ENCODE assay signal across 28 mouse cellular contexts in genomic region chr3:28496806-28497502, GRCm38 (mm10).
DNase-seq lines count a peak whose midpoint lies in the region; ATAC-seq and TF ChIP-seq lines count a peak whose summit lies in the region.
"Had no signal": no experiment of that assay in that cellular context is flagged by ENCODE, and none has a peak within 500 bp of the region (broad histone marks: within the 10 kb centered on the region; RNA-seq: fewer than 3 reads in every experiment).

No protein-coding gene starts in this region.

- H3K27ac ChIP-seq in forebrain, embryonic 13.5 days, result peak overlapping the region; percentile 22; the same call in 1 of the 2 replicates
- no peak overlapping the region for H3K27ac ChIP-seq in forebrain, embryonic 12.5 days
- H3K27ac ChIP-seq in hindbrain, embryonic 14.5 days, result 0 out of 2 replicates have a peak overlapping the region, but pooled peaks have one; percentile 17
- H3K27ac ChIP-seq in hindbrain, embryonic 10.5 days, result no peak overlapping the region
- no peak overlapping the region for H3K27ac ChIP-seq in forebrain, postnatal 0 days (ENCODE audit: low read depth, low read length)
- H3K27ac ChIP-seq: embryonic facial prominence, embryonic 12.5 days; heart, adult 2 months; liver, embryonic 13.5 days; neural tube, embryonic 12.5 days had no signal

- no peaks in the 10 kb centered on the region for H3K9me3 ChIP-seq in forebrain, embryonic 13.5 days (replicated peaks)
- H3K9me3 ChIP-seq in forebrain, embryonic 12.5 days, result no peaks in the 10 kb centered on the region
- H3K9me3 ChIP-seq in hindbrain, embryonic 14.5 days (ENCODE audit: control insufficient read depth, low read length), result no peaks in the 10 kb centered on the region
- H3K9me3 ChIP-seq in hindbrain, embryonic 10.5 days, result no peaks in the 10 kb centered on the region
- H3K9me3 ChIP-seq in forebrain, postnatal 0 days (ENCODE audit: low read length), result no peaks in the 10 kb centered on the region
- H3K9me3 ChIP-seq: embryonic facial prominence, embryonic 12.5 days; heart, embryonic 12.5 days; liver, embryonic 13.5 days; neural tube, embryonic 12.5 days had no signal

- no peak for TF ChIP-seq CTCF in forebrain, postnatal 0 days (IDR thresholded peaks at IDR 0.05; ENCODE audit: low read depth)
- TF ChIP-seq CTCF in lung, adult 2 months (IDR thresholded peaks at IDR 0.05; ENCODE audit: insufficient read depth, low read length), result no peak

- peak; percentile 33 for ATAC-seq in forebrain, embryonic 13.5 days
- ATAC-seq in forebrain, embryonic 12.5 days (ENCODE audit: low FRiP score), result no peak; the same call in 1 of the 2 replicates
- no peak for ATAC-seq in hindbrain, embryonic 14.5 days (ENCODE audit: low FRiP score)
- ATAC-seq in forebrain, postnatal 0 days, result peak; percentile 50
- ATAC-seq: intestine, postnatal 0 days had no signal

- peaks cover 19% of the 10 kb centered on the region; the same call in 1 of the 2 replicates for H3K4me1 ChIP-seq in forebrain, embryonic 13.5 days
- peaks cover 6% of the 10 kb centered on the region for H3K4me1 ChIP-seq in forebrain, embryonic 12.5 days
- no peaks in the 10 kb centered on the region for H3K4me1 ChIP-seq in hindbrain, embryonic 14.5 days (replicated peaks; ENCODE audit: control insufficient read depth, insufficient read depth, low read length)
- no peaks in the 10 kb centered on the region for H3K4me1 ChIP-seq in hindbrain, embryonic 10.5 days (replicated peaks)
- H3K4me1 ChIP-seq in forebrain, postnatal 0 days (ENCODE audit: insufficient read depth), result no peaks in the 10 kb centered on the region; the same call in 1 of the 2 replicates
- no peaks in the 10 kb centered on the region for H3K4me1 ChIP-seq in lung, adult 2 months (ENCODE audit: control insufficient read depth, insufficient read depth, low read length)
- H3K4me1 ChIP-seq: embryonic facial prominence, embryonic 12.5 days; heart, embryonic 12.5 days; liver, embryonic 13.5 days; neural tube, embryonic 12.5 days had no signal

- no peaks in the 10 kb centered on the region for H3K36me3 ChIP-seq in forebrain, embryonic 13.5 days (ENCODE audit: poor library complexity, severe bottlenecking)
- no peaks in the 10 kb centered on the region for H3K36me3 ChIP-seq in forebrain, embryonic 12.5 days (replicated peaks)
- no peaks in the 10 kb centered on the region for H3K36me3 ChIP-seq in hindbrain, embryonic 14.5 days (replicated peaks; ENCODE audit: control insufficient read depth, insufficient read depth)
- H3K36me3 ChIP-seq in hindbrain, embryonic 10.5 days, result no peaks in the 10 kb centered on the region
- H3K36me3 ChIP-seq in forebrain, postnatal 0 days (ENCODE audit: insufficient read depth), result no peaks in the 10 kb centered on the region
- H3K36me3 ChIP-seq: embryonic facial prominence, embryonic 12.5 days; heart, embryonic 12.5 days; liver, embryonic 13.5 days; neural tube, embryonic 12.5 days had no signal

- no peak overlapping the region for H3K4me3 ChIP-seq in forebrain, embryonic 13.5 days
- H3K4me3 ChIP-seq in forebrain, embryonic 12.5 days (replicated peaks), result no peak overlapping the region
- no peak overlapping the region for H3K4me3 ChIP-seq in hindbrain, embryonic 14.5 days (replicated peaks; ENCODE audit: low read length)
- no peak overlapping the region for H3K4me3 ChIP-seq in hindbrain, embryonic 10.5 days
- H3K4me3 ChIP-seq in forebrain, postnatal 0 days (ENCODE audit: low read depth, low read length), result no peak overlapping the region
- no peak overlapping the region for H3K4me3 ChIP-seq in lung, adult 2 months (replicated peaks; ENCODE audit: extremely low read depth, low read depth, low read length)
- H3K4me3 ChIP-seq: embryonic facial prominence, embryonic 12.5 days; heart, adult 2 months; heart, embryonic 12.5 days; liver, embryonic 13.5 days; myocyte; neural tube, embryonic 12.5 days had no signal

- 12% methylated on average over 3 of the region's 3 CpGs for WGBS in forebrain, embryonic 13.5 days
- WGBS in forebrain, embryonic 12.5 days, result 28% methylated on average over 3 of the region's 3 CpGs
- 56% methylated on average over 3 of the region's 3 CpGs for WGBS in hindbrain, embryonic 14.5 days
- WGBS in hindbrain, embryonic 10.5 days, result 81% methylated on average over 3 of the region's 3 CpGs
- WGBS in forebrain, postnatal 0 days, result 13% methylated on average over 3 of the region's 3 CpGs
- 77% methylated on average over 3 of the region's 3 CpGs for WGBS in lung, adult 2 months

- no peak overlapping the region for H3K4me2 ChIP-seq in forebrain, embryonic 13.5 days
- no peak overlapping the region for H3K4me2 ChIP-seq in forebrain, embryonic 12.5 days
- no peak overlapping the region for H3K4me2 ChIP-seq in hindbrain, embryonic 14.5 days (replicated peaks)
- no peak overlapping the region for H3K4me2 ChIP-seq in forebrain, postnatal 0 days (ENCODE audit: low read depth)
- H3K4me2 ChIP-seq: embryonic facial prominence, embryonic 12.5 days; heart, embryonic 12.5 days; liver, embryonic 13.5 days; midbrain, embryonic 11.5 days; neural tube, embryonic 12.5 days had no signal

- DNase-seq in hindbrain, embryonic 14.5 days (ENCODE audit: low spot score), result no peak
- no peak for DNase-seq in hindbrain, embryonic 10.5 days (ENCODE audit: low spot score)
- DNase-seq in Muller cell, postnatal 12 days (ENCODE audit: inconsistent ontology term), result peak; percentile 89
- DNase-seq in forebrain, postnatal 0 days, result peak; percentile 39
- no peak for DNase-seq in lung, adult 2 months
- DNase-seq in lung, postnatal 14 days, result no peak
- DNase-seq: adrenal gland, adult 8-10 months; cerebellum, adult 11-12 months; cerebellum, adult 9-11 months; embryo, embryonic 11 days; gastrocnemius, postnatal 25 days; heart, adult 2 months; heart, postnatal 4 days; kidney, adult 9 months; kidney, postnatal 10 days; left cerebral cortex, postnatal 4 days; liver, embryonic 13.5 days; lung, adult 18-20 months; lung, postnatal 10 days had no signal

- H3K27me3 ChIP-seq in forebrain, embryonic 13.5 days, result no peaks in the 10 kb centered on the region
- H3K27me3 ChIP-seq in forebrain, embryonic 12.5 days, result no peaks in the 10 kb centered on the region
- H3K27me3 ChIP-seq in hindbrain, embryonic 14.5 days (ENCODE audit: control insufficient read depth, insufficient read depth, low read length), result no peaks in the 10 kb centered on the region
- H3K27me3 ChIP-seq in hindbrain, embryonic 10.5 days (ENCODE audit: insufficient read depth, poor library complexity, severe bottlenecking), result no peaks in the 10 kb centered on the region
- H3K27me3 ChIP-seq in forebrain, postnatal 0 days (ENCODE audit: insufficient read depth, low read length), result no peaks in the 10 kb centered on the region
- H3K27me3 ChIP-seq: CH12.LX; embryonic facial prominence, embryonic 12.5 days; heart, embryonic 12.5 days; liver, embryonic 13.5 days; neural tube, embryonic 12.5 days had no signal

- TF ChIP-seq POLR2A in lung, adult 2 months (IDR thresholded peaks at IDR 0.05; ENCODE audit: borderline replicate concordance, extremely low read depth, low read depth, low read length), result no peak

- H3K9ac ChIP-seq in forebrain, embryonic 13.5 days, result no peak overlapping the region
- H3K9ac ChIP-seq in forebrain, embryonic 12.5 days, result no peak overlapping the region
- no peak overlapping the region for H3K9ac ChIP-seq in hindbrain, embryonic 14.5 days
- no peak overlapping the region for H3K9ac ChIP-seq in forebrain, postnatal 0 days
- H3K9ac ChIP-seq: embryonic facial prominence, embryonic 12.5 days; heart, embryonic 12.5 days; liver, embryonic 13.5 days; neural tube, embryonic 12.5 days had no signal

Comparison
In these comparisons a context has a peak if more than half of its experiments do, and no peak if none do; other contexts are left out.
1. ATAC-seq: peak in forebrain, embryonic 13.5 days (single experiment) and forebrain, postnatal 0 days (single experiment); none in forebrain, embryonic 12.5 days (single experiment) and hindbrain, embryonic 14.5 days (single experiment).
2. H3K27ac ChIP-seq: peak in forebrain, embryonic 13.5 days (single experiment) and hindbrain, embryonic 14.5 days (single experiment); none in forebrain, embryonic 12.5 days (single experiment), hindbrain, embryonic 10.5 days (single experiment) and forebrain, postnatal 0 days (single experiment).
3. DNase-seq: peak in Muller cell, postnatal 12 days (single experiment) and forebrain, postnatal 0 days (single experiment); none in hindbrain, embryonic 14.5 days (single experiment), hindbrain, embryonic 10.5 days (single experiment), lung, adult 2 months (single experiment) and lung, postnatal 14 days (single experiment).